Mouse (Mus musculus) liver, embryonic 14.5 days (tissue): Measurements from ENCODE around the gene Plcb4.

Experiments
- CTCF ChIP-seq: IDR thresholded peaks from 2 replicates; pipeline ENCODE4 v1.5.1; 2016; ENCODE audit warnings: antibody characterized with exemption, low read depth, control low read depth
- EP300 ChIP-seq: IDR thresholded peaks from 2 replicates; pipeline ENCODE4 v1.6.1; 2016; ENCODE audit warnings: antibody characterized with exemption, low read depth

GRCm38 (mm10) chr2:135700686-135701413 is 42.0 kb downstream of the Plcb4 start:
- TF ChIP-seq CTCF: no peak
- TF ChIP-seq EP300: peak; percentile 92
